Mouse (Mus musculus) heart, postnatal 0 days (tissue): ENCODE results near the gene Nt5dc3. TPM values are rescaled to one million over a fixed set of nuclear protein-coding genes. Genes with fewer than 3 reads are reported as not detected.

Experiments
- ATAC-seq: fragments of 200-750 bp; cut with Nextera tagmentation; 2 replicates; pipeline ENCODE4 v1.8.0; 2017; ENCODE audit warnings: low read depth, moderate number of reproducible peaks, moderate library complexity; ENCODE audit not compliant: insufficient read depth
- DNase-seq: peaks from one replicate; pipeline ENCODE4 v3.0.0-alpha.2; 2016; ENCODE audit warnings: low spot score
- H3K27ac ChIP-seq: fragments of 300-500 bp; sonication (generic); 2 replicates; pipeline ENCODE4 v1.5.1; 2014; ENCODE audit warnings: low read depth, mild to moderate bottlenecking
- H3K27me3 ChIP-seq: fragments of 300-500 bp; sonication (generic); 2 replicates; pipeline ENCODE4 v1.6.1; 2014; ENCODE audit warnings: low read length, mixed read lengths; ENCODE audit not compliant: control insufficient read depth, insufficient read depth
- H3K36me3 ChIP-seq: fragments of 300-500 bp; sonication (generic); replicated peaks from 2 replicates; pipeline ENCODE4 v1.6.1; 2014; ENCODE audit warnings: low read length, mixed read lengths; ENCODE audit not compliant: control insufficient read depth, insufficient read depth
- H3K4me1 ChIP-seq: fragments of 300-500 bp; sonication (generic); 2 replicates; pipeline ENCODE4 v1.6.1; 2014; ENCODE audit warnings: antibody characterized with exemption; ENCODE audit not compliant: control insufficient read depth, insufficient read depth
- H3K4me2 ChIP-seq: fragments of 300-500 bp; sonication (generic); 2 replicates; pipeline ENCODE4 v1.6.1; 2014; ENCODE audit warnings: low read depth, mild to moderate bottlenecking, low read length, moderate library complexity
- H3K4me3 ChIP-seq: fragments of 300-500 bp; sonication (generic); 2 replicates; pipeline ENCODE4 v1.5.1; 2014; ENCODE audit warnings: low read depth, low read length
- H3K9ac ChIP-seq: fragments of 300-500 bp; sonication (generic); replicated peaks from 2 replicates; pipeline ENCODE4 v1.6.1; 2014; ENCODE audit warnings: low read depth, low read length, mixed read lengths
- H3K9me3 ChIP-seq: fragments of 300-500 bp; sonication (generic); replicated peaks from 2 replicates; pipeline ENCODE4 v1.6.1; 2016; ENCODE audit warnings: low read length; ENCODE audit not compliant: control insufficient read depth
- CTCF ChIP-seq: IDR thresholded peaks from 2 replicates; pipeline ENCODE4 v1.5.1; 2016; ENCODE audit warnings: antibody characterized with exemption, control low read depth, low read depth
- EP300 ChIP-seq: IDR thresholded peaks from 2 replicates; pipeline ENCODE4 v1.6.1; 2016; ENCODE audit warnings: antibody characterized with exemption, low read depth
- WGBS: fragments of 180-500 bp; shearing (Covaris S2); extraction: QIAGEN DNeasy Blood & Tissue Kit; methylation state at CpG from one replicate; pipeline ENCODE4 v1.1.7; 2014; 5-methylcytosine and 5-hydroxymethylcytosine counted together
- polyA plus RNA-seq: library from polyadenylated mRNA; unstranded; fragments of >200 nt; fragmentation: Nextera tagmentation; extraction: Ambion mirVana; gene quantifications from 2 replicates; pipeline ENCODE4 v1.2.1, GENCODE M21; 2015
- total RNA-seq: library from RNA; depleted of rRNA; stranded (reverse); fragments of >200 nt; gene quantifications from 2 replicates; pipeline ENCODE4 v1.2.3, GENCODE M21; 2014; ENCODE audit warnings: low replicate concordance

Gene Nt5dc3
- total and polyA plus RNA-seq, 2 experiments from 2014 or later: 4.2 to 22.4 TPM

- WGBS: 63% methylated on average over 9 of the region's 9 CpGs
Measured at GRCm38 (mm10) chr10:86846926-86847467, 68.2 kb downstream of the Nt5dc3 start.

DNA sequence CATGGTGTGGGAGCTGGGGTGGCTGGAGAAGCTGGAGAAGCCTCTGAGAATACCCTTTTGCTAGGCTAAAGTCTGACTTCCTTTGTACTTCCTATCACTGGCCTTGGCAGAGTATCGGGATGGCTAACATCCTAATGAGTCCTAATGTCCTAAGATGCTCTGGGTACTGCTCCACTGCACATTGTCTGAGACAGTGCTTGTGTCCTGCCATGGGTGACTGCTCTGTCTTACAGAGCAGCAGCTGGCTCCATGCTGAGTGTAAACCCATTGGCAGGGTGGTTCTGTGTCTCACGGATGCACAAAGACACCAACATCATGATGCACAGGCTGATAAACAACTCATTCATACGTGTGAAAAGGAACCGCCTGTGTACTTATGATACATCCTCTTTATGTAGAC is 70.3 kb downstream of the Nt5dc3 start:
- Histone ChIP-seq H3K4me2 (no peak overlapping the region), H3K27me3 (no peaks in the 10 kb centered on the region), H3K4me3 (no peak overlapping the region), H3K27ac (no peak overlapping the region), H3K36me3 (no peaks in the 10 kb centered on the region), H3K9me3 (no peaks in the 10 kb centered on the region), H3K4me1 (peaks cover 18% of the 10 kb centered on the region), H3K9ac (no peak overlapping the region)
- ATAC-seq (no peak), DNase-seq (no peak)
- WGBS: 78% methylated on average over 4 of the region's 4 CpGs
- TF ChIP-seq EP300 (no peak), CTCF (no peak)

More at GRCm38 (mm10) chr10:86846926-86847467, 68.2 kb downstream of the Nt5dc3 start:
- H3K9me3 ChIP-seq: no peaks in the 10 kb centered on the region
- no peaks in the 10 kb centered on the region for H3K27me3 ChIP-seq
- peaks cover 18% of the 10 kb centered on the region for H3K4me1 ChIP-seq
- no peak overlapping the region for H3K27ac ChIP-seq
- H3K4me2 ChIP-seq: no peak overlapping the region
- TF ChIP-seq EP300 (no peak), CTCF (no peak)
- DNase-seq: no peak
- H3K4me3 ChIP-seq: no peak overlapping the region
- no peak overlapping the region for H3K9ac ChIP-seq
- ATAC-seq: no peak
- no peaks in the 10 kb centered on the region for H3K36me3 ChIP-seq

DNA sequence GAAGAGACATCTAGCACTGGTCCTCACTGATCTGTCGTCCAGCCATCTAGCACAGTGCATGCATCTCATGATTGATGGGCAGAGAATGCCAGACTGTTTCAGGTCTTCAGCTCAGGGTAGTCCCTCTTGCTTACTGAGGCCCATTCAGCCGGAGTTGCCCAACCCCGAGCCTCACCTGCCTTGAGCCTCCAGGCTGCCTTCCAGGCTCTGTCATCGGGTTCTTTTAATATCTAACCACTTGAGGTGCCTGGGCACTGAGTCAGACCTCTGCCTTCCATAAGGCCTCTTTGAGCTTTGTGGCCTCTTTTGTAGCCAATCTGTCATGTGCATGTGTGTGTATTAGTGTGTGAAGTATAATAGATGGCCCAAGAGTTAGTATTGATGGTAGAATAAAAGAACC is 70.7 kb downstream of the Nt5dc3 start:
- H3K9ac ChIP-seq: no peak overlapping the region
- ATAC-seq (0 out of 2 replicates have a peak, but pooled peaks have one; percentile 15), DNase-seq (no peak)
- no peaks in the 10 kb centered on the region for H3K9me3 ChIP-seq
- TF ChIP-seq EP300 (no peak), CTCF (no peak)
- H3K4me1 ChIP-seq: peaks cover 18% of the 10 kb centered on the region
- H3K27ac ChIP-seq: no peak overlapping the region
- no peak overlapping the region for H3K4me2 ChIP-seq
- no peaks in the 10 kb centered on the region for H3K27me3 ChIP-seq
- no peaks in the 10 kb centered on the region for H3K36me3 ChIP-seq
- no peak overlapping the region for H3K4me3 ChIP-seq
- 41% methylated on average over 4 of the region's 4 CpGs for WGBS

- TF ChIP-seq CTCF: no peak
- no peak for TF ChIP-seq EP300
- no peaks in the 10 kb centered on the region for H3K9me3 ChIP-seq
- no peak overlapping the region for H3K4me3 ChIP-seq
- DNase-seq: no peak
- H3K4me1 ChIP-seq: peaks cover 18% of the 10 kb centered on the region
- WGBS: 80% methylated on average over 6 of the region's 6 CpGs
- ATAC-seq: no peak
- no peaks in the 10 kb centered on the region for H3K36me3 ChIP-seq
- H3K4me2 ChIP-seq: no peak overlapping the region
- H3K27me3 ChIP-seq: no peaks in the 10 kb centered on the region
- no peak overlapping the region for H3K27ac ChIP-seq
- no peak overlapping the region for H3K9ac ChIP-seq
Measured at GRCm38 (mm10) chr10:86852160-86852559, 73.4 kb downstream of the Nt5dc3 start.

DNA sequence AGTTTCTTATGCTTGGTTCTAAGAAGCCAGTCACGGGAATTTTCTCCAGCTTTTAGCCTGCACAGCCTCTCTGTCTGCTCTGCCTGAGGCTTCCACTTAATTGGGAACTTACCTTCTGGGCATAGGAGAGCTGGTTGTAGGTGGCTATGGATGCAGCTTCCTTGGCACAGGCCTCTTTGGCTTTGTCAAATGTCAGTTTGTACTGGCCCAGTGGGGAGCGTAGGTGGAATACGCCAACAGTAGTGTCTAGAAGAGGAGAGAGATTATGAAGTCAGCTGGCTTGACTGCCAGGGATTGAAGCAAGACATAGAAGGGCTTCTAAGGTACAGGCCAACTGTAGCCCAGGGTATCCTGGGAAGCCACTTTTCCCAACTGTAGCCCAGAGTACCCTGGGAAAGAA is 74.6 kb downstream of the Nt5dc3 start:
- TF ChIP-seq CTCF (no peak), EP300 (no peak)

GRCm38 (mm10) chr10:86860396-86860795 is 81.6 kb downstream of the Nt5dc3 start:
- no peak for ATAC-seq
- no peaks in the 10 kb centered on the region for H3K36me3 ChIP-seq
- no peak overlapping the region for H3K4me2 ChIP-seq
- TF ChIP-seq CTCF (no peak), EP300 (no peak)
- H3K4me3 ChIP-seq: no peak overlapping the region
- 75% methylated on average over 4 of the region's 4 CpGs for WGBS
- no peak overlapping the region for H3K9ac ChIP-seq
- DNase-seq: no peak
- H3K27ac ChIP-seq: no peak overlapping the region
- no peaks in the 10 kb centered on the region for H3K9me3 ChIP-seq
- H3K27me3 ChIP-seq: no peaks in the 10 kb centered on the region
- H3K4me1 ChIP-seq: no peaks in the 10 kb centered on the region

More for the DNA sequence above, 74.6 kb downstream of the Nt5dc3 start:
- H3K4me2 ChIP-seq: no peak overlapping the region
- ATAC-seq (no peak), DNase-seq (no peak)
- H3K9ac ChIP-seq: no peak overlapping the region
- H3K4me1 ChIP-seq: peaks cover 14% of the 10 kb centered on the region
- no peaks in the 10 kb centered on the region for H3K27me3 ChIP-seq
- 71% methylated on average over 3 of the region's 3 CpGs for WGBS
- H3K9me3 ChIP-seq: no peaks in the 10 kb centered on the region
- no peak overlapping the region for H3K27ac ChIP-seq
- H3K4me3 ChIP-seq: no peak overlapping the region
- H3K36me3 ChIP-seq: no peaks in the 10 kb centered on the region
